Mouse (Mus musculus): Measurements from ENCODE around the gene Pdik1l. TPM values are rescaled to one million over a fixed set of nuclear protein-coding genes. Genes with fewer than 3 reads are reported as not detected.

Gene Pdik1l
- polyA plus RNA-seq (2021; fragmentation: Nextera tagmentation), result 8.8 and 12.5 TPM in 2 replicates
- long read RNA-seq, experiment 1, full-length matches to known transcripts, result 65 of 80 reads
- long read RNA-seq, experiment 1, partial matches to known transcripts, result 8 of 80 reads
- long read RNA-seq, experiment 1, other reads (novel, unspliced or antisense), result 7 of 80 reads
- long read RNA-seq, experiment 2, full-length matches to known transcripts, result 9 of 12 reads
- long read RNA-seq, experiment 2, partial matches to known transcripts, result 0 of 12 reads
- long read RNA-seq, experiment 2, other reads (novel, unspliced or antisense), result 3 of 12 reads

GRCm38 (mm10) chr4:134287575-134288025, at the start of gene Pdik1l:
Pdik1l (minus strand) TSS chr4:134287895.

GRCm38 (mm10) chr4:134314876-134315275, 27.2 kb upstream of the Pdik1l start, which contains the start of gene Trim63:
Trim63 (plus strand) TSS chr4:134315120.

GRCm38 (mm10) chr4:134253722-134254324, 33.9 kb downstream of the Pdik1l start, which contains the start of gene Grrp1:
Grrp1 (minus strand) TSS chr4:134254106.

DNA sequence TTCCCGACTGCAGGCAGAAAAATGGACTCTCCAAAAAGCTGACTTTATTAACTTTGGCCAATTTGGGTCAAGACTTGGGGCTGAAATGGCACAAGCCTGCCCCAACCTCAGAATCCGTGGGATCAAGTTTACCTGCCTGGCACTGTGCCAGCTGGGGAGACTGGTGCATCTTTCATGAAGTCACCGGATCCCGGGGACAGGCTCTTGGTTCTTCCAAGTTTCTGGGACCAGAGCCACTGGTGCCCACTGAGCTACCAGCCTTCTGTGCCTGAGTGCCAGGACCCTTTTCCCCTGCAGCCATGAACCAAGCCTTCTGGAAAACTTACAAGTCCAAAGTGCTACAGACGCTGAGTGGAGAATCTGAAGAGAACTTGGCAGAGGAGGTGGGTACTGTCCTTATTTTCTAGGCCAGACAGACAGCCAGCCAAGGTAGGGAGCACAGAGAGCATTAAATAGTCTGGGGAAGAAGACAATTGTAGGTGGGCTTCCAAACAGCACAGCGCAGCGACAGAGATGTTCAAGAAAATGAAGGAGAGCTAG, 40.9 kb downstream of the Pdik1l start, which contains the start of gene Gm30191:
Gene Gm30191, plus strand, starts transcription at position 217 of the 540 bp plus-strand sequence.

DNA sequence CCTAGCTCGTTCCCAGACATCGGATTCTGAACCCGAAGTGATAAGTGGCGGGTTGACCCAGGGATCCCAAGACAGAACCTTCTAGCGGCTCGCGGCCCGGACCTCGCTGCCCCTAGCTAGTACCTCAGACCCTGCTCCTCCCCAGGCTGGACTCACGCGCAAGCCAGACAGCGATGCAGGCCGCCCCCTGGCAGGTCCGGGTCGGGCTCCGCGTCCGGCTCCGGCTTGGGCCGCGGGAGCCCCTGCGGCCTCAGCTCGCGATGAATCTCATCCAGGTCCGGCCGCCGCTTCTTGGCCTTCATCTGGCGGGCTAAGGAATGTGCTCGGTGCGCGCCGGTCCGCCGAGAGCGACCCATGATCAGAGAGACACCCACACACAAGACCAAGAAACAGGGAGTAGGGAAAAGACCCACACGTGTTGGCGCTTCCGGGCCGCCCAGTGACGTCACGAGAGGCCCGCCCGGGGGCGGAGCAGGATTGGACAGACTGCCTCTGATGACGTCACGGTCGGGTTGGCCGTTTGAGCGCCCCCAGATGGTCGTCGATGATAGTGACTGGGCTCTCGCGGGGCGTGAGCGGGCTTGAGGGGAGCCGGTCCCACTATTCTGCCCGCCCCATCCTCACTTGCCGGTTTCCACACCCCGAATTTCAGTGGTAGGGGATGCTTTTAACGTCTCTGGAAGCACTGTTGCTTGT, 42.4 kb downstream of the Pdik1l start, which contains the start of gene Zfp593:
Gene Zfp593, minus strand, starts transcription at position 445 of the 696 bp plus-strand sequence.

GRCm38 (mm10) chr4:134243516-134244250, 44.0 kb downstream of the Pdik1l start, which contains the start of gene E130218I03Rik:
E130218I03Rik (plus strand) TSS chr4:134243662.

DNA sequence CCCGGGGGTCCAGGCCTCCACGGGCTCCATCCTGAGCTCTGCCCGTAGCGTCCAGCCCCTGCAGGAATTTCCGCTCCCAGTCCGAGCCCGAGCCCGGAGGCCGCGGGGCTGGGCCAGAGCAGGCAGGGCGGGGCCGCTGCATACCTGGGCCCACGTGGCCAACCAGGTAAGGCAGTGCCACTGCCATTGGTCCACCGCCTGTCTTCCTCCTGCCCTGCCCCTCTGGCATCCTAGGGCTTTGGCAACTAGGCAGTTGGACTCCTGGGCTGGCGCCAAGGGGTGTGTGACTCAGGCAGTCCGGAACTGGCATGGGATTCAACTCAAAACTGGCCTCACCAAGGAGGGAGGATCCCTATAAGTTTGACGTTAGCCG, 49.4 kb downstream of the Pdik1l start, which contains the start of gene Cnksr1:
Gene Cnksr1, minus strand, starts transcription at position 121 of the 373 bp plus-strand sequence.

DNA sequence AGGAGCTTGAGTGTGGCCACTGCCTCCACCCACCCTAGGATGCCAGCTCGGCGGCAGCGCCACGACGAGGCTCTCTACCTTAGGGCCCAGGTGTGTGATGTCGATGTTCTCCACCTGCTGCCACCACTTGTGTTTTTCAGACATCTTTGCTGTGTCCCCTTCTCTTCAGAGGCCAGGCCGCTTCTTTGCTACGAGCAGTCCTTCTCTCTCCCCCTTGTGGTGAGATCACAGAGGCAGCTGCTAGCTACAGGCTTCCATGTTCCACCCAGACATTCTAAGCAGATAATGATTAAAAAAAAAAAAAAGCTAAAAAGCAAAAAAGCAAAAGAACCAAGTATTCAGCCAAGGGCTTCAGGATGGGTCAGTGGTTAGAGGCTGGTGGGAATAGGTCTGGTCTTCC, 60.5 kb downstream of the Pdik1l start, which contains the start of gene Catsper4:
Gene Catsper4, minus strand, starts transcription at position 190 of the 400 bp plus-strand sequence.

Other genes starting within 250 kb of the Pdik1l start
- gene Zfp683, start 234.1 kb downstream of the Pdik1l start, polyA plus RNA-seq (2021; fragmentation: Nextera tagmentation), result not detected in 2 replicates
- gene Crybg2, start 227.1 kb downstream of the Pdik1l start, polyA plus RNA-seq (2021; fragmentation: Nextera tagmentation), result 4.6 and 8.1 TPM in 2 replicates
- 17.1 and 21.5 TPM in 2 replicates for gene Cd52, start 192.8 kb downstream of the Pdik1l start, polyA plus RNA-seq (2021; fragmentation: Nextera tagmentation)
- 11.6 and 12.2 TPM in 2 replicates for gene Ubxn11, start 185.3 kb downstream of the Pdik1l start, polyA plus RNA-seq (2021; fragmentation: Nextera tagmentation)
- 657 and 660 TPM in 2 replicates for gene Sh3bgrl3, start 159.1 kb downstream of the Pdik1l start, polyA plus RNA-seq (2021; fragmentation: Nextera tagmentation)
- 12.4 and 12.5 TPM in 2 replicates for gene Cep85, start 100.8 kb downstream of the Pdik1l start, polyA plus RNA-seq (2021; fragmentation: Nextera tagmentation)
- not detected in 2 replicates for gene Gm7534, start 84.9 kb downstream of the Pdik1l start, polyA plus RNA-seq (2021; fragmentation: Nextera tagmentation)
- not detected in 2 replicates for gene Catsper4, start 60.5 kb downstream of the Pdik1l start, polyA plus RNA-seq (2021; fragmentation: Nextera tagmentation)
- gene Cnksr1, start 49.5 kb downstream of the Pdik1l start, polyA plus RNA-seq (2021; fragmentation: Nextera tagmentation), result 0.21 TPM in 1 of 2 replicates, not detected in the other
- 0.45 and 0.63 TPM in 2 replicates for gene E130218I03Rik, start 44.2 kb downstream of the Pdik1l start, polyA plus RNA-seq (2021; fragmentation: Nextera tagmentation)
- 16.6 and 17.3 TPM in 2 replicates for gene Zfp593, start 42.3 kb downstream of the Pdik1l start, polyA plus RNA-seq (2021; fragmentation: Nextera tagmentation)
- not detected in 2 replicates for gene Gm30191, start 41.0 kb downstream of the Pdik1l start, polyA plus RNA-seq (2021; fragmentation: Nextera tagmentation)
- gene Grrp1, start 33.8 kb downstream of the Pdik1l start, polyA plus RNA-seq (2021; fragmentation: Nextera tagmentation), result 5.0 and 6.2 TPM in 2 replicates
- 0.15 TPM in 1 of 2 replicates, not detected in the other for gene Trim63, start 27.2 kb upstream of the Pdik1l start, polyA plus RNA-seq (2021; fragmentation: Nextera tagmentation)
- 0.53 and 0.59 TPM in 2 replicates for gene Slc30a2, start 55.3 kb upstream of the Pdik1l start, polyA plus RNA-seq (2021; fragmentation: Nextera tagmentation)
- 23.0 and 23.2 TPM in 2 replicates for gene Extl1, start 96.0 kb upstream of the Pdik1l start, polyA plus RNA-seq (2021; fragmentation: Nextera tagmentation)
- gene Pafah2, start 108.4 kb upstream of the Pdik1l start, polyA plus RNA-seq (2021; fragmentation: Nextera tagmentation), result 3.2 and 3.3 TPM in 2 replicates
- 571 and 612 TPM in 2 replicates for gene Stmn1, start 180.4 kb upstream of the Pdik1l start, polyA plus RNA-seq (2021; fragmentation: Nextera tagmentation)
- 25.9 and 38.3 TPM in 2 replicates for gene Paqr7, start 208.8 kb upstream of the Pdik1l start, polyA plus RNA-seq (2021; fragmentation: Nextera tagmentation)
- 0.09 TPM in 1 of 2 replicates, not detected in the other for gene Aunip, start 223.1 kb upstream of the Pdik1l start, polyA plus RNA-seq (2021; fragmentation: Nextera tagmentation)
- 79.4 and 93.2 TPM in 2 replicates for gene Mtfr1l, start 247.5 kb upstream of the Pdik1l start, polyA plus RNA-seq (2021; fragmentation: Nextera tagmentation)